12 mouse cellular contexts compared by ENCODE assay signal in genomic region chr6:91689231-91689630, GRCm38 (mm10). TPM values are rescaled to one million over a fixed set of nuclear protein-coding genes. Genes with fewer than 3 reads are reported as not detected.
DNase-seq lines count a peak whose midpoint lies in the region; ATAC-seq and TF ChIP-seq lines count a peak whose summit lies in the region.
"Had no signal": no experiment of that assay in that cellular context is flagged by ENCODE, and none has a peak within 500 bp of the region (broad histone marks: within the 10 kb centered on the region; RNA-seq: fewer than 3 reads in every experiment).

No protein-coding gene starts in this region.

- no peak overlapping the region for H3K4me3 ChIP-seq in embryonic facial prominence, embryonic 15.5 days (replicated peaks)
- H3K4me3 ChIP-seq in embryonic facial prominence, embryonic 10.5 days = no peak overlapping the region
- H3K4me3 ChIP-seq in kidney, adult 2 months (ENCODE audit: insufficient read depth, low read depth, low read length) = no peak overlapping the region
- H3K4me3 ChIP-seq in C2C12 (ENCODE audit: insufficient read depth, poor library complexity, severe bottlenecking) = no peak overlapping the region
- no peak overlapping the region for H3K4me3 ChIP-seq in intestine, postnatal 0 days (ENCODE audit: low read depth, low read length)
- H3K4me3 ChIP-seq: embryonic facial prominence, embryonic 12.5 days had no signal

- H3K27ac ChIP-seq in embryonic facial prominence, embryonic 15.5 days (replicated peaks) = 0 out of 2 replicates have a peak overlapping the region, but pooled peaks have one; percentile 11
- no peak overlapping the region for H3K27ac ChIP-seq in embryonic facial prominence, embryonic 10.5 days (replicated peaks)
- H3K27ac ChIP-seq in kidney, adult 2 months (ENCODE audit: insufficient read depth, low read depth, low read length) = peak overlapping the region; percentile 3; the same call in 1 of the 2 replicates
- peak overlapping the region; percentile 82 for H3K27ac ChIP-seq in intestine, postnatal 0 days (ENCODE audit: low read depth, low read length)
- H3K27ac ChIP-seq: embryonic facial prominence, embryonic 12.5 days had no signal

- no peak for DNase-seq in embryonic facial prominence, embryonic 10.5 days (ENCODE audit: low spot score)
- no peak for DNase-seq in kidney, adult 2 months
- DNase-seq in kidney, adult 18-20 months = no peak
- no peak for DNase-seq in right cerebral cortex, adult 18-20 months
- DNase-seq in urinary bladder, postnatal 4 days (ENCODE audit: low spot score in 2 of 2) = no peak
- DNase-seq: cerebellum, adult 11 months; gastrocnemius, postnatal 14 days; lung, adult 18-20 months had no signal

- peaks cover 100% of the 10 kb centered on the region for H3K79me2 ChIP-seq in C2C12 (ENCODE audit: control insufficient read depth, insufficient read depth)

- no peak for TF ChIP-seq POLR2A in kidney, adult 2 months (IDR thresholded peaks at IDR 0.05; ENCODE audit: low read depth, low read length)

- peak overlapping the region; percentile 27 for H3ac ChIP-seq in C2C12 (ENCODE audit: control insufficient read depth, insufficient read length, low read depth)

- H3K27me3 ChIP-seq in embryonic facial prominence, embryonic 15.5 days = no peaks in the 10 kb centered on the region
- H3K27me3 ChIP-seq in embryonic facial prominence, embryonic 10.5 days (replicated peaks; ENCODE audit: low read depth, poor library complexity, severe bottlenecking) = no peaks in the 10 kb centered on the region
- H3K27me3 ChIP-seq in kidney, adult 2 months (replicated peaks; ENCODE audit: control insufficient read depth, insufficient read depth, low read length) = no peaks in the 10 kb centered on the region
- H3K27me3 ChIP-seq in C2C12 (ENCODE audit: control insufficient read depth, insufficient read depth, insufficient read length) = no peaks in the 10 kb centered on the region
- no peaks in the 10 kb centered on the region for H3K27me3 ChIP-seq in intestine, postnatal 0 days (replicated peaks; ENCODE audit: control insufficient read depth, insufficient read depth, low read length)
- H3K27me3 ChIP-seq: embryonic facial prominence, embryonic 12.5 days had no signal

- ATAC-seq in embryonic facial prominence, embryonic 15.5 days (ENCODE audit: insufficient number of reproducible peaks, low FRiP score, low TSS enrichment, low read depth) = no peak
- ATAC-seq in intestine, postnatal 0 days = no peak

- peaks cover 98% of the 10 kb centered on the region for H3K79me3 ChIP-seq in C2C12 (ENCODE audit: low read depth)

- peaks cover 55% of the 10 kb centered on the region for H3K4me1 ChIP-seq in embryonic facial prominence, embryonic 15.5 days
- peaks cover 53% of the 10 kb centered on the region for H3K4me1 ChIP-seq in embryonic facial prominence, embryonic 10.5 days
- H3K4me1 ChIP-seq in kidney, adult 2 months (ENCODE audit: control insufficient read depth, insufficient read depth, low read length) = peaks cover 46% of the 10 kb centered on the region
- 0 out of 2 replicates have a peak, but pooled peaks cover 17% of the 10 kb centered on the region for H3K4me1 ChIP-seq in intestine, postnatal 0 days (replicated peaks; ENCODE audit: control insufficient read depth, insufficient read depth, low read length)

- TF ChIP-seq CTCF in kidney, adult 2 months (conservative IDR thresholded peaks at IDR 0.05; ENCODE audit: insufficient read depth, insufficient read length, low read depth, low read length) = no peak
- no peak for TF ChIP-seq CTCF in C2C12 (IDR thresholded peaks at IDR 0.05; ENCODE audit: control insufficient read depth, insufficient read depth, insufficient read length)
- no peak for TF ChIP-seq CTCF in intestine, postnatal 0 days (IDR thresholded peaks at IDR 0.05; ENCODE audit: low read depth)

- H3K9me3 ChIP-seq in embryonic facial prominence, embryonic 15.5 days (replicated peaks) = no peaks in the 10 kb centered on the region
- no peaks in the 10 kb centered on the region for H3K9me3 ChIP-seq in embryonic facial prominence, embryonic 10.5 days
- H3K9me3 ChIP-seq in intestine, postnatal 0 days (ENCODE audit: control insufficient read depth) = no peaks in the 10 kb centered on the region
- H3K9me3 ChIP-seq: embryonic facial prominence, embryonic 12.5 days had no signal

- H3K36me3 ChIP-seq in embryonic facial prominence, embryonic 15.5 days = peaks cover 19% of the 10 kb centered on the region
- peaks cover 27% of the 10 kb centered on the region for H3K36me3 ChIP-seq in embryonic facial prominence, embryonic 10.5 days (replicated peaks)
- peaks cover 4% of the 10 kb centered on the region; the same call in 1 of the 2 replicates for H3K36me3 ChIP-seq in kidney, adult 2 months (ENCODE audit: control insufficient read depth, insufficient read depth, low read length)
- H3K36me3 ChIP-seq in C2C12 (ENCODE audit: control insufficient read depth, insufficient read depth) = peaks cover 58% of the 10 kb centered on the region
- H3K36me3 ChIP-seq in intestine, postnatal 0 days (ENCODE audit: control insufficient read depth, insufficient read depth) = peaks cover 20% of the 10 kb centered on the region; the same call in 1 of the 2 replicates

- no peak overlapping the region for H3K9ac ChIP-seq in embryonic facial prominence, embryonic 15.5 days
- no peak overlapping the region for H3K9ac ChIP-seq in intestine, postnatal 0 days (ENCODE audit: low read depth, low read length)
- H3K9ac ChIP-seq: embryonic facial prominence, embryonic 12.5 days had no signal

- H3K4me2 ChIP-seq in embryonic facial prominence, embryonic 15.5 days (replicated peaks) = no peak overlapping the region
- H3K4me2 ChIP-seq in intestine, postnatal 0 days (replicated peaks; ENCODE audit: low read depth) = peak overlapping the region; percentile 35; the same call in 1 of the 2 replicates
- H3K4me2 ChIP-seq: embryonic facial prominence, embryonic 12.5 days had no signal

TF ChIP-seq in C2C12, 6 proteins besides CTCF, POLR2A, EP300 and RAD21:
- TF ChIP-seq CEBPB (IDR thresholded peaks at IDR 0.05; ENCODE audit: low read depth) = no peak
- TF ChIP-seq MYOG (IDR thresholded peaks at IDR 0.05; ENCODE audit: control insufficient read depth, extremely low read depth, insufficient read length) = no peak
- no peak for TF ChIP-seq FOSL1 (IDR thresholded peaks at IDR 0.05; ENCODE audit: insufficient read depth, low read length, poor library complexity, severe bottlenecking)
- no peak for TF ChIP-seq MYOD1 (IDR thresholded peaks at IDR 0.05; ENCODE audit: control insufficient read depth, insufficient read length, low read depth)
- no peak for TF ChIP-seq USF1 (IDR thresholded peaks at IDR 0.05; ENCODE audit: low read depth)
- TF ChIP-seq MAX (IDR thresholded peaks at IDR 0.05) = no peak
TF ChIP-seq in C2C12: peak in this region for 0.

RNA-seq across cellular contexts. Expression of gene Slc6a6, which starts 5.4 kb away (rescaled TPM):
- 61.6 and 77.5 TPM in 2 replicates for polyA plus RNA-seq in embryonic facial prominence, embryonic 15.5 days (2015; fragmentation: Nextera tagmentation; extraction: Ambion mirVana)
- 55.5 and 59.2 TPM in 2 replicates for polyA plus RNA-seq in embryonic facial prominence, embryonic 10.5 days (2016; fragmentation: Nextera tagmentation; extraction: Ambion mirVana)
- polyA plus RNA-seq in kidney, adult 2 months (2012; rRNA removed) = 277 and 336 TPM in 2 replicates
- polyA plus RNA-seq in C2C12 (2012; fragmentation: generic; extraction: Trizol) = 97.0 TPM
- polyA plus RNA-seq in intestine, postnatal 0 days (2015; fragmentation: Nextera tagmentation; extraction: Ambion mirVana) = 109 and 127 TPM in 2 replicates
